Mouse (Mus musculus): ENCODE results near the gene Rps18. TPM values are rescaled to one million over a fixed set of nuclear protein-coding genes. Genes with fewer than 3 reads are reported as not detected.
"Not testable (repeated sequence)": the region's sequence is repeated elsewhere in the genome, so short reads cannot be mapped to it uniquely, and the experiment has no call there.

Gene Rps18
- total RNA-seq, 2 experiments from 2014 or later = 319 to 336 TPM

DNA sequence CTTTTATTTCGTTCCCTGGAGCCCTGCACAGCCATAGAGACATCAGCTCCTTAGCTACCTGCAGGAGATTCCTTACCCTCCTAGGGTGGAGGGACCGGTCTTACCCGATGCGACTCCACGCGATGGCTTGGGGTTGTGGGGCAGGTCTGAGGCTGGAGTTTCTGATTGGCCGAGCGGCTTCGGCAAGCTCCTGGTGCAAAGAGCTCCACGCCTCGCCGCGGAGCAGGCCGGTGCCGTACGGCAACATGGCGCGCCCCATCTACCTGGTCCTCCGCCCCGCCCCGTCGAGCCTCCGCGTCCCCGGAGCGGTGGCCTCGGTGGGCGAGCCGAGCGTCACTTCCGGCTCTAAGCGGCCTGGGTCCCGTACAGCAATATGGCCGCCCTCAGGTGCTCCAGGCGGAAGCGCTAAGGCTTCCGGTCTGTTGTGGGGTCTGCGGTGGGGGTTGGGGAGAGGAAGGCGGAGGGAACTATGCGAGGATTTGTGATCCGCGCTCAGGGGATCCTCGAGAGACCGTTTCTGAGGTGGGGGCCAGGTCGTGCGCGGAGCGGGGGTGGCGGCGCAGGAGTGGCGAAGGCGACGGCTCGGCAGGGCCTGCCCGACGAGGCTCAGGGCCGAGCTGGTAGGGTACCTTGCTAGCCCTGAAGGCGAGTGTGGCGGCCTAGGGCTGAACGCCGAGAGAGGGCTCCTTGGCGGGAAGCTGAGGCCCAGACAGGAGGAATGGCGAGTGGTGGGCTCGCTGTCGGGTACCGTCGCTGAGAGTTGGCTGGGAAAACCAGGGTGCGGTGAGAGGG, 46.5 kb downstream of the Rps18 start, which contains the start of gene Daxx:
Daxx (plus strand) TSS at position 338 of the 792 bp plus-strand sequence.
- DNase-seq (ENCODE audit: low spot score in 2 of 2) = peak; percentile 99

DNA sequence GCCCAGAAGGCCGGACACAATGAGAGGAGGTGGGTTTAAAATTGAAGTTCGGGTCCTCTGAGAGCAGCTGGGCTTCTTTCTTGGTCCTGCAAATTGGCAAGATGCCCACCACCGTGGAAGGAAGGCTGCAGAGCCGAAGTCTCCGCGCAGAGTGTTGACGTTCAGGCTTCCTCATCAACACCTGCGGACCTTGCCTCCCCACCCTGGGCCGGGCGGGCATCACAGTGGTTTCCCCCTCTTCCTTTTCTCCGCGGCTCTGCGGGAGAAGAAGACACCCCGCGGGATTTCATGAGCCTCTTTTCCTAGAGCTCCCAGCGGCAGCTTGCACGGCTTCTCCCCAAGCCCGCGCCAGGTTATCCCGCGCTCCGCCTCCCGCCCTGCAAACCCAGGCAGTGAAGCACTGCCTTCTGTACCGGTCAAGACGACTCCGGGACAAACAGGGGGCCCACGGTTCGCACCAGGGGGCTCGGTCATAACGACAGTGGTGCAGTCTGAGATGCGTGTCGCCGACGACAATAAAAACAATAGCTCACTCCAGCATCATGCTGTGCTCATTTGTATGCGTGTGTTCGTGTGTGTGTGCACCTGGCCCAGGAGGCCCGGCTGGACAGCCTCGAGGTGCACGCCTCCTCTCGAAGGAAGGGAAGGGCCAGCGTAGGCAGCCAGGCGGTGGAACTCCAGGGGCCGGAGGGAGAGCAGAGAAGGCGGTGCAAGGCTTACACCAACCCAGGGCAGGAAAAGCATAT, 47.3 kb downstream of the Rps18 start:
- peak in 1 of 2 experiments; percentile 60 for DNase-seq (ENCODE audit: low spot score in 2 of 2)

DNA sequence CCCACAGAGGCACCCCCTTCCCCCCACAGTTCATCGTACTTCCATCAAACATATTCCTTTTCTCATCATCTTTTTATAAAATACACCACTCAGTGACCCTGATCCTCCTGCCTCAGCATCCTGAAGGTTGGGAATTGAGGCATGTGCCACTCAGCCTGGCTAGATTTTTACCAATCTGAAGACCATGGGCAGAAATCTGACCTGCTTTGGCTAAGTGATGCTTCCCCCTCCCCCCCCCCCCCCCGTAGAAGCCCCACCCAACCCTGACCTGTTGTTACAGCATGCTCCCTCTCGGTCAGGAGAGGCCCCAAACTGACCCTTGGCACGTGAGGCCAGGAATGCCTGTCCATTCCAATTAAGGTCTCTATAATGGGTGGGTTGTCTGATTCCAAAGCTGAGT, 51.0 kb downstream of the Rps18 start, which contains the start of gene Platr17:
Platr17 (plus strand) TSS at position 301 of the 400 bp plus-strand sequence.
- not testable (repeated sequence) for DNase-seq (ENCODE audit: low spot score in 2 of 2)

DNA sequence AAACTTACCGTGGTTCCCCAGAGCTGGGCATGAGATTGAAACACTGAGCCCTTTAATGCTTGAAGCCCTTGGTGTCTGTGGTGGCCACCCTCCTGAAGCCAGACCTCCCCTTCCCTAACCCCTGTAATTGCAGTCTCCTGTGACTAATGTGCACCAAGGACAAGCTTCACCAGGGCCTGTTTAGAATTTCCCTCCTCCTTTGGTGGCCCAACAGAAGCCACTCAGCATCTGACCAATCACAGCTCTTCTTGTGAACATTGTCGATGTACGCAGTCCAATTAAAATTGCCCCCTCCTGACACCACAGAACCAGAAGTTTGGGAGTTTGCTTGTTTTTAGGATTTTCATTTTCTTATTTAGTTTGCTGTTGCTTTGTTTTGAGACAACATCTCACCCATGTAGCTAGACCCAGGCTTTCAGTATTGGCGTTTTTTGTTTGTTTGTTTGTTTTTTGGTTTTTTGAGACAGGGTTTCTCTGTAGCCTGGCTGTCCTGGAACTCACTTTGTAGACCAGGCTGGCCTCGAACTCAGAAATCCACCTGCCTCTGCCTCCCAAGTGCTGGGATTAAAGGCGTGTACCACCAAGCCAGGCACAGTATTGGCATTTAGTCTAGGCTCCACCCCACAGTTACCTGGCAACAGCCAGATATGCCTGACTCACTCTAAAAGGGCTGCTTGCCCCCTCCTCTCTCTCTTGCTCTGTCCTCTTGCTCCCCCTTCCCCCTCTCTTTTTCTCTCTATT, 51.7 kb downstream of the Rps18 start:
- DNase-seq (ENCODE audit: low spot score in 2 of 2) = not testable (repeated sequence)

DNA sequence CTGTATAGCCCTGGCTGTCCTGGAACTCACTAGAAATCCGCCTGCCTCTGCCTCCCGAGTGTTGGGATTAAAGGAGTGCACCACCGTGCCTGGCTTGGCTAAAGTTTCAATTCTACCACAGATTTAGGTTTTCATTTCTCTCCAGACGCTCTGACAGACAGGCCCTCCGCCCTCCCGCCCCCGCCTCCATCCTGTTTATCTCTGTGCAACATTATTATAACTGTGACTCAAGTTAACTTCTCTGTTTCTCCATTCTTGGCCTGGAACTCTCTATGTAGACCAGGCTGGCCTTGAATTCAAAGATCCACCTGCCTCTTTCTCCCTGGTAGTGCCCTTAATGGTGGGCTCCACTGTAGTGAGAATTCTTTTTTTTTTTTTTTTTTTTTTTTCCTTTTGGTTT, 53.3 kb downstream of the Rps18 start:
- no peak for DNase-seq (ENCODE audit: low spot score in 2 of 2)

DNA sequence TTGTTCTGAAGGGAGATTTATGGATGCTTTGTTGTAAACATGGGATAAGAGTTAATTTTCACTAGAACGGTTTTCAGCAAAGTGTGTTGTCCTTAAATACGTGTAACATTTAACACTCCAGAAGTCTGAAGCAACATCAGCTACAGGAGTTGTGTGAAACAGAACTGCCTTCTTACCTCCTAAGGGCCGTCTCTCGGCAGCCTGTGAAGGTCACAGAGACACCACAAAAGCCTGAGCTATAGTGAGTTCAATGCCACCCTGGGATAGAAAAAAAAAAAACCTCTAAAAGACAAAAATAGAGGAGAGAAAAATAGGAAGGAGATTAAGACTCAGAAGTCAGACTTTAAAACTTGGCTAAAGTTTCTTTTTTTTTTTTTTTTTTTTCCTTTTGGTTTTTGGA, 53.7 kb downstream of the Rps18 start:
- no peak for DNase-seq (ENCODE audit: low spot score in 2 of 2)

Other genes starting within 250 kb of the Rps18 start
- gene March2, start 237.3 kb downstream of the Rps18 start, total RNA-seq (2021) = 10 to 100 TPM; 86.2 to 87.1 TPM
- gene Rab11b, start 195.5 kb downstream of the Rps18 start, total RNA-seq (2021) = 100 to 1,000 TPM; 341 to 345 TPM
- 1 to 10 TPM; 2.6 to 3.5 TPM for gene Angptl4, start 174.2 kb downstream of the Rps18 start, total RNA-seq (2021)
- gene Kank3, start 145.5 kb downstream of the Rps18 start, total RNA-seq (2021) = 10 to 100 TPM; 27.6 to 28.8 TPM
- 100 to 1,000 TPM; 756 to 834 TPM for gene Rps28, start 131.4 kb downstream of the Rps18 start, total RNA-seq (2021)
- gene Ndufa7, start 131.4 kb downstream of the Rps18 start, total RNA-seq (2021) = 100 to 1,000 TPM; 199 to 208 TPM
- 10 to 100 TPM; 20.4 to 23.3 TPM for gene Cd320, start 112.9 kb downstream of the Rps18 start, total RNA-seq (2021)
- gene Gm7029, start 82.2 kb downstream of the Rps18 start, total RNA-seq (2021) = not detected
- gene Kifc1, start 65.3 kb downstream of the Rps18 start, total RNA-seq (2021) = 1 to 10 TPM; 1.8 to 2.6 TPM
- under 1 TPM in 1 of 2 experiments, not detected in 1; 0.42 TPM for gene Platr17, start 50.9 kb downstream of the Rps18 start, total RNA-seq (2021)
- gene Daxx, start 46.6 kb downstream of the Rps18 start, total RNA-seq (2021) = 10 to 100 TPM; 29.6 to 32.9 TPM
- gene Tapbp, start 40.1 kb downstream of the Rps18 start, total RNA-seq (2021) = 10 to 100 TPM; 38.3 to 38.5 TPM
- 10 to 100 TPM; 34.3 to 34.4 TPM for gene Zbtb22, start 40.1 kb downstream of the Rps18 start, total RNA-seq (2021)
- gene Rgl2, start 26.5 kb downstream of the Rps18 start, total RNA-seq (2021) = 10 to 100 TPM; 61.9 to 63.0 TPM
- 10 to 100 TPM; 94.9 to 95.8 TPM for gene Pfdn6, start 15.7 kb downstream of the Rps18 start, total RNA-seq (2021)
- gene Wdr46, start 15.3 kb downstream of the Rps18 start, total RNA-seq (2021) = 10 to 100 TPM; 13.2 to 15.5 TPM
- gene B3galt4, start 4.5 kb downstream of the Rps18 start, total RNA-seq (2021) = 1 to 10 TPM; 5.1 to 5.2 TPM
- 10 to 100 TPM; 76.1 to 79.8 TPM for gene Vps52, start 189 bp downstream of the Rps18 start, total RNA-seq (2021)
- gene H2-K1, start 44.3 kb upstream of the Rps18 start, total RNA-seq (2021) = 10 to 100 TPM; 25.5 to 26.9 TPM
- gene Ring1, start 68.7 kb upstream of the Rps18 start, total RNA-seq (2021) = 10 to 100 TPM; 39.0 to 40.8 TPM
- 10 to 100 TPM; 59.7 to 63.9 TPM for gene H2-Ke6, start 72.1 kb upstream of the Rps18 start, total RNA-seq (2021)
- gene Slc39a7, start 75.7 kb upstream of the Rps18 start, total RNA-seq (2021) = 100 to 1,000 TPM in 1 of 2 experiments, 10 to 100 TPM in 1; 90.7 to 105 TPM
- gene Rxrb, start 75.8 kb upstream of the Rps18 start, total RNA-seq (2021) = 10 to 100 TPM; 77.1 to 85.8 TPM
- gene Col11a2, start 83.4 kb upstream of the Rps18 start, total RNA-seq (2021) = 10 to 100 TPM; 22.5 to 23.4 TPM
- not detected for gene H2-Oa, start 136.3 kb upstream of the Rps18 start, total RNA-seq (2021)
- gene H2-DMa, start 163.5 kb upstream of the Rps18 start, total RNA-seq (2021) = 10 to 100 TPM; 27.4 to 32.5 TPM
- gene Brd2, start 166.6 kb upstream of the Rps18 start, total RNA-seq (2021) = 100 to 1,000 TPM; 184 to 185 TPM
- gene H2-DMb2, start 187.3 kb upstream of the Rps18 start, total RNA-seq (2021) = 1 to 10 TPM; 1.3 to 1.6 TPM
- 1 to 10 TPM; 3.2 to 3.8 TPM for gene H2-DMb1, start 197.1 kb upstream of the Rps18 start, total RNA-seq (2021)
- 1 to 10 TPM; 3.6 to 3.9 TPM for gene Tap1, start 231.6 kb upstream of the Rps18 start, total RNA-seq (2021)
- gene Psmb9, start 231.8 kb upstream of the Rps18 start, total RNA-seq (2021) = 1 to 10 TPM; 2.1 to 3.7 TPM
- gene Psmb8, start 241.7 kb upstream of the Rps18 start, total RNA-seq (2021) = 1 to 10 TPM; 4.1 to 5.8 TPM
- gene Tap2, start 247.5 kb upstream of the Rps18 start, total RNA-seq (2021) = 10 to 100 TPM in 1 of 2 experiments, 1 to 10 TPM in 1; 8.4 to 12.8 TPM

All from layer of hippocampus, adult 18-20 months (tissue).